Mouse (Mus musculus): Measurements from ENCODE around the gene Rgmb.

Gene Rgmb

DNA sequence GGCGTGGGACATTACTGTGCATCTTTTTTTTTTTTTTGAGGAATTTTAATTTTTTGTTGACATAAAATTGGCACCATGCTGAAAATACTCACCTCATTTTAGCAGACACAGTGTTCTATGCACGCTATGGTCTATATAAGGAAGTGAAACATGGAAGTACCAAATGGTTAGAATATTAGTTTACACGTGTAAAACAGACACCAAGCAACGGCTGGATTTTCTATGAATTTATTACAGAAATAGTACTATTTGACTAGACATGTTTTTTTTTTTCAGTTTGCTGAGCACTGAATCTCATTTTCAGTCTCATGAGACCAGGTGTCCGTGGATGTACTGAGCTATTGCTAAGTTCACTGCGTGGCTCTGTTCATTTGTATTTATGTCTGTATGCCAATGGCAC is 56.9 kb downstream of the Rgmb start:
- DNase-seq, result no peak

DNA sequence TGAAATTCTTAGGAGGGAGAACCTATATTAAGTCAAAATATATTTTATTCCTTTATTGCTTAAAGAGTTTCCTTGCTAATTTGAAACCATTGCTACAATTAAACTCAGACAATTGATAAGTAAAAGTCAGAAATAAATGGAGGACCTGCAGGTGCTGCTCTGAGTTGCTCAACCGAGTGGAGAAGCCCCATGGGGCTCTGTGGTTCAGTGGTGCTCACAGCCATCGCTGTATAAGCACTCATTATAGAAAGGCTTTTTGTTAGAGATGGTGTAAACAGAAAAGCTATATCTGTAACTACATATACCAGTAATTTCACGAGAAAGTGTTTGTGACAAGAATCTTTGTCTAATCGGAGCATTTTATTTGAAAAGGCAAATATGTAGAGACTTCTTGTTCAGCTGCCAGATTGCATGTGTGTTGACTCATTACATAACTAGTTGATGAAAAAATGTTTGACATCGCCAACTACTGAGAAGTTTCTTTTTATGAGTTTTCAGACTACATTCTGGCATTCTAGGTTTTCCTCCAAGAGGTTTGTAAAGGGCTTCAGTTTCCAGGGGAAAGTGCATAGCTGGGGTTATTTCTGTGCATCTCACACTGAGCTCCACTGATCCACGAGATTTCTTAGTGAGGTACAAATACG is 61.6 kb downstream of the Rgmb start:
- DNase-seq, result no peak

DNA sequence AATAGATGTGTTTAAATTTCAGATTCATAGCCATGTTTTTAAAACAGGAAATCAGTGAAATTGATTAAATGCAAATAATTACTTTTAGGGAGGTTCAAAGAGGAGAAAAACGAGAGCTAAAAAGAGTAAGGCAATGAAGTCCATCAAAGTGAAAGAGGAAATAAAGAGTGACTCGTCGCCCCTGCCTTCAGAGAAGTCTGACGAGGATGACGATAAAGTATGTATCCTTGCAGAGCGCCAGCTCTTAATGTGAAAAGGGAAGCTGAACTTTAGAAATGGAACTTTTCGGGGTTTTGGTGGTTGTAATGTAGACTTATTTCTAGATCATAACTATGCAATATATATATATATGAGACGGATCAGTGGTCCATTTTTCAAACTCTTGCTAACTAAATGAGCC is 69.6 kb downstream of the Rgmb start:
- no peak for DNase-seq

Data from right cerebral cortex, postnatal 14 days (tissue).